ENCODE assay signal across 9 mouse cellular contexts in the genomic region with DNA sequence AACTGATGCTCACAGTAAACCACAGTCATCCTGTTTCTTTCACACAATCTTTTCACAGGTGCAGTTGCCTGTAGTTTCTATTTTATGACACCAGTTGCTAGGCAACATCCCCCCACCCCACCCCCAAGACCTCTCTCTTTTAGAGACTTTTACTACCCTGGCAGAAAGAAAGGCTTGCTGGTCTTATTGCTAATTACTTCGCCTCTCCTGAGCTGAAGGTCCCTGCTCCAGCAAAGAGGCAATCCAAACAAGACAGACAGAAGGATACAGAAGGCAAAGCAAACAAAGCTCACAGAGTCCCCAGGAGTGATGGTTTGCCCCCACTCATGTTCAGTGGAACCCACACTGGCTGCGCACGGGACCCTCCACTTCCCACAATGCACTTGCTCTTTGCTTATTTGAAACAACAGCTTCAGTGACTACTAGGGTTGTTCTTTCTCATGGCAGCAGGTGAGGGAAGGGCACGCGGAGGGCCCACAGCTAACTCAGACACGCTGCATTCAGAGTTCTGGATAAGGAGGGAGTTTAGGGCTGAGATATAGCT.
DNase-seq lines count a peak whose midpoint lies in the region; ATAC-seq lines count a peak whose summit lies in the region.
"Had no signal": no experiment of that assay in that cellular context is flagged by ENCODE, and none has a peak within 500 bp of the region (broad histone marks: within the 10 kb centered on the region; RNA-seq: fewer than 3 reads in every experiment).

No protein-coding gene starts in this region.

- H3K4me3 ChIP-seq in liver, embryonic 12.5 days: no peak overlapping the region
- H3K4me3 ChIP-seq in limb, embryonic 12.5 days (replicated peaks): peak overlapping the region; percentile 11; the same call in 1 of the 2 replicates
- H3K4me3 ChIP-seq: heart, embryonic 15.5 days had no signal

- peak overlapping the region; percentile 7; the same call in 1 of the 2 replicates for H3K27ac ChIP-seq in liver, embryonic 12.5 days
- peak overlapping the region; percentile 94 for H3K27ac ChIP-seq in limb, embryonic 12.5 days
- H3K27ac ChIP-seq: heart, embryonic 15.5 days had no signal

- peaks cover 11% of the 10 kb centered on the region; the same call in 1 of the 2 replicates for H3K36me3 ChIP-seq in liver, embryonic 12.5 days
- peaks cover 18% of the 10 kb centered on the region for H3K36me3 ChIP-seq in limb, embryonic 12.5 days
- H3K36me3 ChIP-seq: heart, embryonic 15.5 days had no signal

- no peaks in the 10 kb centered on the region for H3K9me3 ChIP-seq in liver, embryonic 12.5 days (replicated peaks)
- no peaks in the 10 kb centered on the region for H3K9me3 ChIP-seq in limb, embryonic 12.5 days
- H3K9me3 ChIP-seq: heart, embryonic 15.5 days had no signal

- WGBS in liver, embryonic 12.5 days (ENCODE audit: insufficient replicate concordance): 60% methylated on average over 6 of the region's 6 CpGs
- WGBS in limb, embryonic 12.5 days: 16% methylated on average over 6 of the region's 6 CpGs

- H3K9ac ChIP-seq in liver, embryonic 12.5 days: no peak overlapping the region
- peak overlapping the region; percentile 42; the same call in 1 of the 2 replicates for H3K9ac ChIP-seq in limb, embryonic 12.5 days (replicated peaks)
- H3K9ac ChIP-seq: heart, embryonic 15.5 days had no signal

- ATAC-seq in liver, embryonic 12.5 days: no peak
- ATAC-seq in limb, embryonic 12.5 days (ENCODE audit: insufficient number of reproducible peaks, insufficient read depth, low FRiP score, low TSS enrichment, low read depth): 0 out of 2 replicates have a peak, but pooled peaks have one; percentile 49

- H3K4me2 ChIP-seq in liver, embryonic 12.5 days: no peak overlapping the region
- peak overlapping the region; percentile 49 for H3K4me2 ChIP-seq in limb, embryonic 12.5 days
- H3K4me2 ChIP-seq: heart, embryonic 15.5 days had no signal

- DNase-seq in liver: no peak
- peak; percentile 54 for DNase-seq in embryo, embryonic 11 days
- peak; percentile 79 for DNase-seq in thymus, postnatal 14 days
- no peak for DNase-seq in layer of hippocampus, adult 11-12 months (ENCODE audit: low spot score)
- DNase-seq in left cerebral cortex, adult 8-10 months (ENCODE audit: low spot score in 2 of 2): no peak
- DNase-seq: left cerebral cortex, postnatal 4 days had no signal

- H3K4me1 ChIP-seq in liver, embryonic 12.5 days: peaks cover 44% of the 10 kb centered on the region
- H3K4me1 ChIP-seq in limb, embryonic 12.5 days (replicated peaks): peaks cover 57% of the 10 kb centered on the region

- no peaks in the 10 kb centered on the region for H3K27me3 ChIP-seq in liver, embryonic 12.5 days (replicated peaks)
- H3K27me3 ChIP-seq in limb, embryonic 12.5 days: no peaks in the 10 kb centered on the region
- H3K27me3 ChIP-seq: heart, embryonic 15.5 days had no signal

Comparison
In these comparisons a context has a peak if more than half of its experiments do, and no peak if none do; other contexts are left out.
1. DNase-seq: peak in embryo, embryonic 11 days (single experiment) and thymus, postnatal 14 days (single experiment); none in liver (single experiment), layer of hippocampus, adult 11-12 months (single experiment) and left cerebral cortex, adult 8-10 months (0 of 2).